Mouse (Mus musculus) embryonic facial prominence, embryonic 11.5 days (tissue): ENCODE data around the gene Mtus2. TPM values are rescaled to one million over a fixed set of nuclear protein-coding genes. Genes with fewer than 3 reads are reported as not detected.
A peak's percentile ranks its signal among the peaks of the same experiment; 100 is the strongest.

Experiments
- ATAC-seq: fragments of 200-750 bp; cut with Nextera tagmentation; replicated peaks from 2 replicates; pipeline ENCODE4 v1.8.0; 2017; ENCODE audit warnings: low read depth; ENCODE audit not compliant: insufficient number of reproducible peaks, low FRiP score, low TSS enrichment
- DNase-seq: peaks from one replicate; pipeline ENCODE4 v3.0.0-alpha.2; 2015; ENCODE audit warnings: low spot score
- H3K27ac ChIP-seq: fragments of 300-500 bp; sonication (generic); replicated peaks from 2 replicates; pipeline ENCODE4 v1.5.1; 2014; ENCODE audit warnings: mild to moderate bottlenecking, low read depth, low read length, control low read depth
- H3K27me3 ChIP-seq: fragments of 300-500 bp; sonication (generic); 2 replicates; pipeline ENCODE4 v1.6.1; 2014; ENCODE audit warnings: mild to moderate bottlenecking, low read length, moderate library complexity, mixed read lengths; ENCODE audit not compliant: control insufficient read depth, insufficient read depth
- H3K36me3 ChIP-seq: fragments of 300-500 bp; sonication (generic); replicated peaks from 2 replicates; pipeline ENCODE4 v1.6.1; 2014; ENCODE audit warnings: low read depth, mild to moderate bottlenecking, low read length, moderate library complexity, mixed read lengths; ENCODE audit not compliant: control insufficient read depth, insufficient read depth
- H3K4me1 ChIP-seq: fragments of 300-500 bp; sonication (generic); 2 replicates; pipeline ENCODE4 v1.6.1; 2014; ENCODE audit warnings: low read length, mixed read lengths; ENCODE audit not compliant: control insufficient read depth, insufficient read depth
- H3K4me2 ChIP-seq: fragments of 300-500 bp; sonication (generic); 2 replicates; pipeline ENCODE4 v1.6.1; 2014; ENCODE audit warnings: low read depth, mild to moderate bottlenecking, control low read depth, low read length, moderate library complexity
- H3K4me3 ChIP-seq: fragments of 300-500 bp; sonication (generic); 2 replicates; pipeline ENCODE4 v1.5.1; 2014; ENCODE audit warnings: low read depth, low read length, control low read depth
- H3K9ac ChIP-seq: fragments of 300-500 bp; sonication (generic); replicated peaks from 2 replicates; pipeline ENCODE4 v1.6.1; 2014; ENCODE audit warnings: mild to moderate bottlenecking, control low read depth, low read length
- H3K9me3 ChIP-seq: fragments of 300-500 bp; sonication (generic); replicated peaks from 2 replicates; pipeline ENCODE4 v1.6.1; 2016; ENCODE audit warnings: mild to moderate bottlenecking, low read length, inconsistent platforms, mixed read lengths; ENCODE audit not compliant: control insufficient read depth
- WGBS: fragments of 180-500 bp; shearing (Covaris S2); extraction: QIAGEN DNeasy Blood & Tissue Kit; methylation state at CpG from one replicate; pipeline ENCODE4 v1.1.7; 2014; 5-methylcytosine and 5-hydroxymethylcytosine counted together
- polyA plus RNA-seq: library from polyadenylated mRNA; unstranded; fragments of >200 nt; fragmentation: Nextera tagmentation; extraction: Ambion mirVana; gene quantifications from 2 replicates; pipeline ENCODE4 v1.2.1, GENCODE M21; 2014

Gene Mtus2
- polyA plus RNA-seq, 1 experiment from 2014 or later: 10.6 TPM

- WGBS: 83% methylated on average over 3 of the region's 3 CpGs
- ATAC-seq (no peak), DNase-seq (no peak)
- no peaks in the 10 kb centered on the region for H3K36me3 ChIP-seq
- no peak overlapping the region for H3K4me3 ChIP-seq
- no peak overlapping the region for H3K27ac ChIP-seq
- H3K27me3 ChIP-seq: no peaks in the 10 kb centered on the region
- H3K4me1 ChIP-seq: no peaks in the 10 kb centered on the region
- no peak overlapping the region for H3K4me2 ChIP-seq
- H3K9ac ChIP-seq: no peak overlapping the region
- H3K9me3 ChIP-seq: no peaks in the 10 kb centered on the region
These were observed 100.3 kb downstream of the Mtus2 start for GRCm38 (mm10) chr5:148057433-148057832.

GRCm38 (mm10) chr5:148059339-148059738 is 102.2 kb downstream of the Mtus2 start:
- Histone ChIP-seq H3K9ac (no peak overlapping the region), H3K36me3 (no peaks in the 10 kb centered on the region), H3K27ac (no peak overlapping the region), H3K27me3 (no peaks in the 10 kb centered on the region), H3K4me3 (no peak overlapping the region), H3K9me3 (no peaks in the 10 kb centered on the region), H3K4me1 (no peaks in the 10 kb centered on the region), H3K4me2 (no peak overlapping the region)
- ATAC-seq: no peak
- 72% methylated on average over 3 of the region's 3 CpGs for WGBS
- no peak for DNase-seq

- no peak overlapping the region for H3K4me2 ChIP-seq
- H3K4me3 ChIP-seq: no peak overlapping the region
- H3K9ac ChIP-seq: no peak overlapping the region
- no peaks in the 10 kb centered on the region for H3K9me3 ChIP-seq
- WGBS: 88% methylated on average over 4 of the region's 4 CpGs
- H3K36me3 ChIP-seq: no peaks in the 10 kb centered on the region
- no peak for DNase-seq
- no peaks in the 10 kb centered on the region for H3K4me1 ChIP-seq
- H3K27ac ChIP-seq: no peak overlapping the region
- ATAC-seq: no peak
- no peaks in the 10 kb centered on the region for H3K27me3 ChIP-seq
These were observed 104.7 kb downstream of the Mtus2 start for GRCm38 (mm10) chr5:148061869-148062268.

- no peak overlapping the region for H3K9ac ChIP-seq
- H3K9me3 ChIP-seq: no peaks in the 10 kb centered on the region
- DNase-seq (no peak), ATAC-seq (no peak)
- H3K4me1 ChIP-seq: no peaks in the 10 kb centered on the region
- WGBS: 81% methylated on average over 3 of the region's 3 CpGs
- no peaks in the 10 kb centered on the region for H3K27me3 ChIP-seq
- no peaks in the 10 kb centered on the region for H3K36me3 ChIP-seq
- no peak overlapping the region for H3K27ac ChIP-seq
- no peak overlapping the region for H3K4me2 ChIP-seq
- no peak overlapping the region for H3K4me3 ChIP-seq
These were observed 106.6 kb downstream of the Mtus2 start for GRCm38 (mm10) chr5:148063745-148064144.

GRCm38 (mm10) chr5:148065251-148065650 is 108.1 kb downstream of the Mtus2 start:
- WGBS: 72% methylated on average over 5 of the region's 5 CpGs
- Histone ChIP-seq H3K4me2 (no peak overlapping the region), H3K27ac (no peak overlapping the region), H3K9ac (no peak overlapping the region), H3K4me1 (no peaks in the 10 kb centered on the region), H3K36me3 (no peaks in the 10 kb centered on the region), H3K4me3 (no peak overlapping the region), H3K9me3 (no peaks in the 10 kb centered on the region), H3K27me3 (no peaks in the 10 kb centered on the region)
- ATAC-seq: no peak
- DNase-seq: no peak

- WGBS: 4% methylated on average over 4 of the region's 4 CpGs
- ATAC-seq (no peak), DNase-seq (peak; percentile 83)
- H3K4me1 ChIP-seq: no peaks in the 10 kb centered on the region
- H3K9me3 ChIP-seq: no peaks in the 10 kb centered on the region
- H3K27ac ChIP-seq: no peak overlapping the region
- no peaks in the 10 kb centered on the region for H3K27me3 ChIP-seq
- no peak overlapping the region for H3K4me3 ChIP-seq
- H3K4me2 ChIP-seq: no peak overlapping the region
- H3K36me3 ChIP-seq: no peaks in the 10 kb centered on the region
- H3K9ac ChIP-seq: no peak overlapping the region
These were observed 112.8 kb downstream of the Mtus2 start for GRCm38 (mm10) chr5:148069909-148070308.

- WGBS: 9% methylated on average over 9 of the region's 9 CpGs
- Histone ChIP-seq H3K9ac (no peak overlapping the region), H3K27me3 (no peaks in the 10 kb centered on the region), H3K36me3 (no peaks in the 10 kb centered on the region), H3K27ac (no peak overlapping the region), H3K4me1 (no peaks in the 10 kb centered on the region), H3K4me3 (no peak overlapping the region), H3K4me2 (no peak overlapping the region), H3K9me3 (no peaks in the 10 kb centered on the region)
- DNase-seq (peak; percentile 83), ATAC-seq (no peak)
These were observed 114.7 kb downstream of the Mtus2 start for GRCm38 (mm10) chr5:148071800-148072199.

- H3K4me1 ChIP-seq: no peaks in the 10 kb centered on the region
- ATAC-seq: no peak
- H3K9me3 ChIP-seq: no peaks in the 10 kb centered on the region
- H3K4me3 ChIP-seq: no peak overlapping the region
- H3K27me3 ChIP-seq: no peaks in the 10 kb centered on the region
- no peaks in the 10 kb centered on the region for H3K36me3 ChIP-seq
- H3K4me2 ChIP-seq: no peak overlapping the region
- no peak overlapping the region for H3K9ac ChIP-seq
- 89% methylated on average over 5 of the region's 5 CpGs for WGBS
- H3K27ac ChIP-seq: no peak overlapping the region
- no peak for DNase-seq
These were observed 116.3 kb downstream of the Mtus2 start for GRCm38 (mm10) chr5:148073461-148073860.
